ENCODE assay signal across 9 mouse cellular contexts in the genomic region with DNA sequence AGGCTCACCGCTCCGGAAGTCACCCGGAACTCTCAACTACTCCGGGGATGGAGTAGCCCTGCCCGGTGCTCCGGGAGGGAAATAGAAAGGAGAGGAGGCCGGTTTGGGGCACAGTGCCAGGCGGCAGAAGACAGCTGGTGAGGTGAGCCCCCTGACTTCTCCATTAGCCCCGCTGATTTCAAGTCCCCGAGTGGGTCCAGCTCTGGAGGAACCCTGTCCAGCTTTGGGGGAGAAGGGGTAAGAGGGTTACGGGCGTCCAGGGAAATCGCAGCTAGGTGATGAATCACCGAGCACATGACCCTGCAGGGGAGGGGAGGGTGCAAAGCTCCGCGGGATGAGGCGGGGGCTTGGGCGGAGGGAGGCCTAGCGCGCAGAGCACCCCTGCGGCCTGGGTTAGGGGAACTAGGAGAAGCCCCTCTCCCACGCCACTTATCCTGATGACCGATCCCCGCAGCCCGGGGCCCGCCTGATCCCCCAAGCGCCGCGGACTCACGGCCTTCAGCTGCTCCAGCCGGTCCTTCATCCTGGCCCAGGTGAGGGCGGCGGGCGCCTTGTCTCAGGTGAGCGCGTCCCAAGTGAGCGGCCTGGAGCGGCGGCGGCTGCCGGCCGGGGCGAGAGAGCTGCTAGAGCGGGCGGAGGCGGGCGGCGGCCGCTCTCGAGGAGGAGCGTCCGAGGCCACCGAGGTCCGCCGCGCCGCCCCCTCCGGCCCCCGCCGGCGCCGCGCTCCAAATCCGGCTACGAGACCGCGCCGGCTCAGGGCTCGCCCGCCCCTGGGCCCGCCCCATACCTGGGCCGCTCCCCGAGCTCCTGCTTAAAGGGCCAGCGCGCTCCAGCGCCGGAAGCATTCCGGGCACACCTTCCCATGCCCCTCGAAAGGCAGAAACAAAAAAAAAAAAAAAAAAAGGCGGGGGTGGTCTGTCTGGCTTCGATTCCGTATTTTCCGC. TPM values are rescaled to one million over a fixed set of nuclear protein-coding genes. Genes with fewer than 3 reads are reported as not detected.
DNase-seq lines count a peak whose midpoint lies in the region; ATAC-seq and TF ChIP-seq lines count a peak whose summit lies in the region.
"Had no signal": no experiment of that assay in that cellular context is flagged by ENCODE, and none has a peak within 500 bp of the region (broad histone marks: within the 10 kb centered on the region; RNA-seq: fewer than 3 reads in every experiment).

No protein-coding gene starts in this region.

- H3K4me3 ChIP-seq in hindbrain, embryonic 10.5 days: peak overlapping the region; percentile 72
- H3K4me3 ChIP-seq in lung, embryonic 16.5 days (ENCODE audit: low read length): peak overlapping the region; percentile 83

- no peaks in the 10 kb centered on the region for H3K27me3 ChIP-seq in Patski
- peaks cover 57% of the 10 kb centered on the region for H3K27me3 ChIP-seq in hindbrain, embryonic 10.5 days (ENCODE audit: insufficient read depth, poor library complexity, severe bottlenecking)
- no peaks in the 10 kb centered on the region for H3K27me3 ChIP-seq in lung, embryonic 16.5 days (ENCODE audit: control insufficient read depth, insufficient read depth, low read depth, low read length)

- POLR2A ChIA-PET in Patski (lab: Charles Lee): interaction anchor here (0.7 to 1.4 kb wide), 5 partner anchors 10 to 154 kb away, joined by 3 to 4 read pairs (median 3); no protein-coding TSS in a partner anchor

- CTCF ChIA-PET in Patski (lab: Charles Lee): interaction anchor here (0.7 to 4.7 kb wide), 6 partner anchors 9 to 205 kb away, joined by 3 to 24 read pairs (median 10); a partner anchor contains a TSS

- peak overlapping the region; percentile 79 for H3K27ac ChIP-seq in hindbrain, embryonic 10.5 days
- peak overlapping the region; percentile 73 for H3K27ac ChIP-seq in lung, embryonic 16.5 days (ENCODE audit: low read length)

- H3K9me3 ChIP-seq in hindbrain, embryonic 10.5 days: no peaks in the 10 kb centered on the region
- no peaks in the 10 kb centered on the region for H3K9me3 ChIP-seq in lung, embryonic 16.5 days (ENCODE audit: control insufficient read depth, low read length)

- under 1% methylated on average over 78 of the region's 83 CpGs for WGBS in hindbrain, embryonic 10.5 days
- under 1% methylated on average over 64 of the region's 83 CpGs for WGBS in lung, embryonic 16.5 days

- peak overlapping the region; percentile 83 for H3K9ac ChIP-seq in lung, embryonic 16.5 days (ENCODE audit: low read length)

- H3K36me3 ChIP-seq in hindbrain, embryonic 10.5 days: no peaks in the 10 kb centered on the region
- no peaks in the 10 kb centered on the region for H3K36me3 ChIP-seq in lung, embryonic 16.5 days (ENCODE audit: control insufficient read depth, insufficient read depth, low read length)

- in situ Hi-C loops in Patski (cut with MboI; ENCODE audit: low pct_unique_long_range_greater_than_20kb): loop anchor here (5.0 kb wide), 1 partner anchor 194 kb away; no protein-coding TSS in a partner anchor

- peak overlapping the region; percentile 81 for H3K4me2 ChIP-seq in lung, embryonic 16.5 days (ENCODE audit: low read depth, low read length)

- peak; percentile 87 for ATAC-seq in Patski
- peak; percentile 94 for ATAC-seq in lung, embryonic 16.5 days (ENCODE audit: low read depth)

- H3K4me1 ChIP-seq in hindbrain, embryonic 10.5 days (replicated peaks): peaks cover 23% of the 10 kb centered on the region
- peaks cover 4% of the 10 kb centered on the region; the same call in 1 of the 2 replicates for H3K4me1 ChIP-seq in lung, embryonic 16.5 days (replicated peaks; ENCODE audit: control insufficient read depth, insufficient read depth, low read length)

- DNase-seq in Patski (ENCODE audit: low read depth, low spot score): no peak
- DNase-seq in cerebellum, adult 8-10 months: peak; percentile 70
- DNase-seq in frontal cortex, postnatal 10 days (ENCODE audit: low spot score in 2 of 2): peak; percentile 13 to 32
- peak; percentile 45 for DNase-seq in hindbrain, embryonic 10.5 days (ENCODE audit: low spot score)
- DNase-seq in layer of hippocampus, postnatal 10 days (ENCODE audit: low spot score in 2 of 2): peak; percentile 36 to 55
- DNase-seq in ovary, adult 18-20 months (ENCODE audit: low spot score): peak; percentile 48
- DNase-seq in urinary bladder, postnatal 36 days (ENCODE audit: low spot score in 2 of 2): peak; percentile 60 to 71

- TF ChIP-seq CTCF in Patski (IDR thresholded peaks at IDR 0.05): no peak

RNA-seq across cellular contexts. Expression of a gene that starts 0.7 kb away (rescaled TPM):
- polyA plus RNA-seq in Patski (2021): 45.4 TPM
- 5.8 and 8.7 TPM in 2 replicates for polyA plus RNA-seq in hindbrain, embryonic 10.5 days (2016; fragmentation: Nextera tagmentation; extraction: Ambion mirVana)
- total RNA-seq in layer of hippocampus, postnatal 10 days (2021): 10 to 100 TPM; 19.1 to 23.2 TPM
- polyA plus RNA-seq in lung, embryonic 16.5 days (2015; fragmentation: Nextera tagmentation; extraction: Ambion mirVana): 17.6 and 19.3 TPM in 2 replicates

RNA-seq across cellular contexts. Expression of a gene that starts 20.5 kb away (rescaled TPM):
- 1.1 TPM for polyA plus RNA-seq in Patski (2021)
- polyA plus RNA-seq in hindbrain, embryonic 10.5 days (2016; fragmentation: Nextera tagmentation; extraction: Ambion mirVana): not detected in 2 replicates
- not detected for total RNA-seq in layer of hippocampus, postnatal 10 days (2021)
- polyA plus RNA-seq in lung, embryonic 16.5 days (2015; fragmentation: Nextera tagmentation; extraction: Ambion mirVana): not detected in 2 replicates

RNA-seq across cellular contexts. Expression of a gene that starts 42.4 kb away (rescaled TPM):
- polyA plus RNA-seq in Patski (2021): 0.33 TPM
- polyA plus RNA-seq in hindbrain, embryonic 10.5 days (2016; fragmentation: Nextera tagmentation; extraction: Ambion mirVana): not detected in 2 replicates
- not detected for total RNA-seq in layer of hippocampus, postnatal 10 days (2021)
- polyA plus RNA-seq in lung, embryonic 16.5 days (2015; fragmentation: Nextera tagmentation; extraction: Ambion mirVana): not detected in 2 replicates
- polyA plus RNA-seq: frontal cortex, adult 2 months had no signal

RNA-seq across cellular contexts. Expression of a gene that starts 48.3 kb away (rescaled TPM):
- polyA plus RNA-seq in Patski (2021): 76.0 TPM
- 49.1 and 55.1 TPM in 2 replicates for polyA plus RNA-seq in hindbrain, embryonic 10.5 days (2016; fragmentation: Nextera tagmentation; extraction: Ambion mirVana)
- 10 to 100 TPM; 45.4 to 46.7 TPM for total RNA-seq in layer of hippocampus, postnatal 10 days (2021)
- polyA plus RNA-seq in lung, embryonic 16.5 days (2015; fragmentation: Nextera tagmentation; extraction: Ambion mirVana): 36.2 and 40.4 TPM in 2 replicates

RNA-seq across cellular contexts. Expression of a gene that starts 56.4 kb away (rescaled TPM):
- not detected for polyA plus RNA-seq in Patski (2021)
- polyA plus RNA-seq in hindbrain, embryonic 10.5 days (2016; fragmentation: Nextera tagmentation; extraction: Ambion mirVana): not detected in 2 replicates
- not detected for total RNA-seq in layer of hippocampus, postnatal 10 days (2021)
- not detected in 2 replicates for polyA plus RNA-seq in lung, embryonic 16.5 days (2015; fragmentation: Nextera tagmentation; extraction: Ambion mirVana)
